Comparison of ENCODE assay signal across 29 mouse cellular contexts in the genomic region with DNA sequence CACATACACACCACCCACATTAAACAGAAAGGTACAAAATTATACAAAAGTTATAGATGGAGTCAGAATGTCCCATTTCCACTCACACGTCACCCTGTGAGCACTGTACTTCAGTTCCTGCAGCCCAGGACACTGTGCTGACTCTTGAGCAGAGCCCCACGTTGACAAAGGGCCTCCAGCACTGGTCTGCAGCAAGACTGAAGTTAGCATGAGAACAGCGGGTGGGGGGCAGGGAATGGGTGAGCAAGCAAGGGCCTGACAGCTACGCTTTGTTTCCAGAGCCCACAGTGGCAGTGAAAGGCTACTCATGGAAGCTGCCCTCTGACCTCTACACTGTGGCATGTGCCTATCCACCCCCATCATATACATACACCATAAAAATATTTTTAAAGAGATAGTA. TPM values are rescaled to one million over a fixed set of nuclear protein-coding genes. Genes with fewer than 3 reads are reported as not detected.
DNase-seq lines count a peak whose midpoint lies in the region; ATAC-seq and TF ChIP-seq lines count a peak whose summit lies in the region.
"Had no signal": no experiment of that assay in that cellular context is flagged by ENCODE, and none has a peak within 500 bp of the region (broad histone marks: within the 10 kb centered on the region; RNA-seq: fewer than 3 reads in every experiment).

No protein-coding gene starts in this region.

- no peak overlapping the region; the same call in 1 of the 2 replicates for H3K4me3 ChIP-seq in hindbrain, embryonic 10.5 days
- H3K4me3 ChIP-seq in hindbrain, embryonic 13.5 days: no peak overlapping the region
- H3K4me3 ChIP-seq in spleen, adult 2 months (ENCODE audit: extremely low read depth, insufficient read depth, insufficient read length): no peak overlapping the region
- no peak overlapping the region for H3K4me3 ChIP-seq in embryonic facial prominence, embryonic 10.5 days
- H3K4me3 ChIP-seq: embryonic facial prominence, embryonic 15.5 days; forebrain, embryonic 13.5 days; heart, embryonic 10.5 days; heart, embryonic 15.5 days; limb, embryonic 13.5 days; lung, embryonic 15.5 days; neural tube, embryonic 13.5 days had no signal

- WGBS in hindbrain, embryonic 10.5 days: 12% methylated on average over 4 of the region's 4 CpGs
- 11% methylated on average over 4 of the region's 4 CpGs for WGBS in hindbrain, embryonic 13.5 days
- 75% methylated on average over 4 of the region's 4 CpGs for WGBS in spleen, adult 2 months
- 23% methylated on average over 4 of the region's 4 CpGs for WGBS in embryonic facial prominence, embryonic 10.5 days

- peak; percentile 69 for DNase-seq in hindbrain, embryonic 10.5 days (ENCODE audit: low spot score)
- DNase-seq in spleen, adult 2 months (ENCODE audit: low read depth in 1 of 2, low spot score in 2 of 2): no peak
- no peak for DNase-seq in spleen, postnatal 4 days (ENCODE audit: low spot score in 2 of 2)
- peak; percentile 32 for DNase-seq in embryonic facial prominence, embryonic 10.5 days (ENCODE audit: low spot score)
- DNase-seq in retina, postnatal 1 day: peak; percentile 32
- DNase-seq in left cerebral cortex, adult 11 months (ENCODE audit: low spot score): no peak
- DNase-seq in kidney, adult 18-20 months: no peak
- DNase-seq: adrenal gland, postnatal 36 days; cerebellum, adult 18-20 months; cerebellum, postnatal 14 days; gastrocnemius, postnatal 25 days; heart, adult 11 months; kidney, adult 8-10 months; kidney, postnatal 10 days; layer of hippocampus, adult 9-11 months; lung, postnatal 36 days; midbrain, embryonic 14.5 days; right cerebral cortex, postnatal 14 days; thymus, postnatal 25 days had no signal

- peaks cover 8% of the 10 kb centered on the region; the same call in 1 of the 2 replicates for H3K9me3 ChIP-seq in hindbrain, embryonic 10.5 days
- 0 out of 2 replicates have a peak, but pooled peaks cover 4% of the 10 kb centered on the region for H3K9me3 ChIP-seq in hindbrain, embryonic 13.5 days
- 0 out of 2 replicates have a peak, but pooled peaks cover 6% of the 10 kb centered on the region for H3K9me3 ChIP-seq in embryonic facial prominence, embryonic 10.5 days
- H3K9me3 ChIP-seq: embryonic facial prominence, embryonic 15.5 days; forebrain, embryonic 13.5 days; heart, embryonic 10.5 days; heart, embryonic 15.5 days; lung, embryonic 15.5 days; neural tube, embryonic 13.5 days had no signal

- TF ChIP-seq POLR2A in spleen, adult 2 months (IDR thresholded peaks at IDR 0.05; ENCODE audit: low read depth, low read length): no peak

- H3K36me3 ChIP-seq in hindbrain, embryonic 10.5 days: peaks cover 10% of the 10 kb centered on the region; the same call in 1 of the 2 replicates
- peaks cover 16% of the 10 kb centered on the region for H3K36me3 ChIP-seq in hindbrain, embryonic 13.5 days
- no peaks in the 10 kb centered on the region for H3K36me3 ChIP-seq in spleen, adult 2 months (ENCODE audit: control insufficient read depth, insufficient read depth, low read length)
- no peaks in the 10 kb centered on the region for H3K36me3 ChIP-seq in embryonic facial prominence, embryonic 10.5 days (replicated peaks)
- H3K36me3 ChIP-seq: embryonic facial prominence, embryonic 15.5 days; heart, embryonic 10.5 days; heart, embryonic 15.5 days; limb, embryonic 13.5 days; lung, embryonic 15.5 days had no signal

- H3K27ac ChIP-seq in hindbrain, embryonic 10.5 days: peak overlapping the region; percentile 82
- H3K27ac ChIP-seq in hindbrain, embryonic 13.5 days: no peak overlapping the region
- 0 out of 2 replicates have a peak overlapping the region, but pooled peaks have one; percentile 5 for H3K27ac ChIP-seq in spleen, adult 2 months (ENCODE audit: insufficient read depth, low read length)
- peak overlapping the region; percentile 7; the same call in 1 of the 2 replicates for H3K27ac ChIP-seq in embryonic facial prominence, embryonic 10.5 days (replicated peaks)
- H3K27ac ChIP-seq: embryonic facial prominence, embryonic 15.5 days; forebrain, embryonic 13.5 days; heart, embryonic 10.5 days; heart, embryonic 15.5 days; hindbrain, embryonic 14.5 days; limb, embryonic 13.5 days; lung, embryonic 15.5 days; neural tube, embryonic 13.5 days had no signal

- no peak for TF ChIP-seq CTCF in spleen, adult 2 months (IDR thresholded peaks at IDR 0.05; ENCODE audit: extremely low read depth, insufficient read depth, insufficient read length, insufficient replicate concordance)

- peaks cover 18% of the 10 kb centered on the region for H3K4me1 ChIP-seq in hindbrain, embryonic 10.5 days (replicated peaks)
- H3K4me1 ChIP-seq in hindbrain, embryonic 13.5 days (replicated peaks): peaks cover 11% of the 10 kb centered on the region
- peaks cover 19% of the 10 kb centered on the region; the same call in 1 of the 2 replicates for H3K4me1 ChIP-seq in spleen, adult 2 months (ENCODE audit: control insufficient read depth, insufficient read depth, insufficient read length)
- peaks cover 12% of the 10 kb centered on the region for H3K4me1 ChIP-seq in embryonic facial prominence, embryonic 10.5 days
- H3K4me1 ChIP-seq: embryonic facial prominence, embryonic 15.5 days; forebrain, embryonic 13.5 days; heart, embryonic 15.5 days; limb, embryonic 13.5 days; lung, embryonic 15.5 days had no signal

- no peaks in the 10 kb centered on the region for H3K27me3 ChIP-seq in hindbrain, embryonic 10.5 days (ENCODE audit: insufficient read depth, poor library complexity, severe bottlenecking)
- no peaks in the 10 kb centered on the region for H3K27me3 ChIP-seq in hindbrain, embryonic 13.5 days
- H3K27me3 ChIP-seq in spleen, adult 2 months (ENCODE audit: control insufficient read depth, insufficient read depth, low read length): no peaks in the 10 kb centered on the region
- H3K27me3 ChIP-seq in embryonic facial prominence, embryonic 10.5 days (replicated peaks; ENCODE audit: low read depth, poor library complexity, severe bottlenecking): no peaks in the 10 kb centered on the region
- H3K27me3 ChIP-seq: embryonic facial prominence, embryonic 15.5 days; forebrain, embryonic 13.5 days; heart, embryonic 15.5 days; limb, embryonic 13.5 days; lung, embryonic 15.5 days; neural tube, embryonic 13.5 days had no signal

- no peak for ATAC-seq in hindbrain, embryonic 13.5 days (ENCODE audit: low FRiP score)
- ATAC-seq: forebrain, embryonic 13.5 days had no signal

- H3K4me2 ChIP-seq in hindbrain, embryonic 13.5 days: no peak overlapping the region
- H3K4me2 ChIP-seq: embryonic facial prominence, embryonic 15.5 days; forebrain, embryonic 13.5 days; heart, embryonic 15.5 days; hindbrain, embryonic 14.5 days; limb, embryonic 13.5 days; liver, embryonic 11.5 days; lung, embryonic 15.5 days; neural tube, embryonic 13.5 days had no signal

- H3K9ac ChIP-seq in hindbrain, embryonic 13.5 days: no peak overlapping the region
- H3K9ac ChIP-seq: embryonic facial prominence, embryonic 15.5 days; forebrain, embryonic 13.5 days; heart, embryonic 15.5 days; hindbrain, embryonic 14.5 days; limb, embryonic 13.5 days; lung, embryonic 15.5 days; neural tube, embryonic 13.5 days had no signal

RNA-seq across cellular contexts. Expression of gene Bsn, which starts 40.4 kb away (rescaled TPM):
- 1.4 and 2.4 TPM in 2 replicates for polyA plus RNA-seq in hindbrain, embryonic 10.5 days (2016; fragmentation: Nextera tagmentation; extraction: Ambion mirVana)
- 8.3 and 8.7 TPM in 2 replicates for polyA plus RNA-seq in hindbrain, embryonic 13.5 days (2015; fragmentation: Nextera tagmentation; extraction: Ambion mirVana)
- 0.57 and 0.67 TPM in 2 replicates for polyA plus RNA-seq in spleen, adult 2 months (2012; rRNA removed)
- 1.4 and 1.7 TPM in 2 replicates for polyA plus RNA-seq in embryonic facial prominence, embryonic 10.5 days (2016; fragmentation: Nextera tagmentation; extraction: Ambion mirVana)

RNA-seq across cellular contexts. Expression of gene Apeh, which starts 55.4 kb away (rescaled TPM):
- 77.0 and 83.8 TPM in 2 replicates for polyA plus RNA-seq in hindbrain, embryonic 10.5 days (2016; fragmentation: Nextera tagmentation; extraction: Ambion mirVana)
- 57.7 and 57.8 TPM in 2 replicates for polyA plus RNA-seq in hindbrain, embryonic 13.5 days (2015; fragmentation: Nextera tagmentation; extraction: Ambion mirVana)
- polyA plus RNA-seq in spleen, adult 2 months (2012; rRNA removed): 136 and 157 TPM in 2 replicates
- 68.3 and 72.8 TPM in 2 replicates for polyA plus RNA-seq in embryonic facial prominence, embryonic 10.5 days (2016; fragmentation: Nextera tagmentation; extraction: Ambion mirVana)

Comparison
In these comparisons a context has a peak if more than half of its experiments do, and no peak if none do; other contexts are left out.
1. DNase-seq: peak in hindbrain, embryonic 10.5 days (single experiment), embryonic facial prominence, embryonic 10.5 days (single experiment) and retina, postnatal 1 day (single experiment); none in spleen, adult 2 months (0 of 2), spleen, postnatal 4 days (0 of 2), left cerebral cortex, adult 11 months (single experiment) and kidney, adult 18-20 months (single experiment).